Mouse (Mus musculus): ENCODE data around the gene Foxj3. TPM values are rescaled to one million over a fixed set of nuclear protein-coding genes. Genes with fewer than 3 reads are reported as not detected.

Foxj3 gene
- total and polyA plus RNA-seq, 2 experiments from 2014 or later = 25.2 to 52.7 TPM

DNA sequence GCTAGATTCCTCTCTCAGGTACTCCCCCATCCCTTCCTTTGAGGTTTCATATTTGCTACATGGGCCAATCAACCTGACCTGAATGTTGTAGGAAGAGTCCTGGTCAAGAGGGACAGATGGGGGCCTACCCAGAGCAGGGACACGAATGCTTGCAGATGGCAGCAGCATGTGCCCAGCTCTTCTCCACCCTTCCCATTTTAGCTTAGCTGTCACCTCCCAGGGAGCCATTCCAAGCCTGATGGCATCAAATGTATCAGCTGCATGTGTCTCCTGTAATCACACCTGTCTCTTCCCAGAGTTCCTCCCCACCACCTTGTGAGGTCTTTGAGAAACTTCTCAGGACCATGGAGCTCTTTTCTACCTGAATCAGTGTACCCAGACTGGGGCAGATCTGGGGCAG lies 120.2 kb downstream of the Foxj3 start:
- WGBS = 70% methylated on average over 1 of the region's 1 CpGs
- Histone ChIP-seq H3K27me3 (ENCODE audit: insufficient read depth, low read length) (no peaks in the 10 kb centered on the region), H3K36me3 (ENCODE audit: insufficient read depth) (no peaks in the 10 kb centered on the region), H3K4me3 (ENCODE audit: low read depth, low read length) (no peak overlapping the region), H3K27ac (ENCODE audit: low read depth, low read length) (no peak overlapping the region), H3K9ac (no peak overlapping the region), H3K4me2 (ENCODE audit: low read depth) (no peak overlapping the region), H3K9me3 (ENCODE audit: low read length) (0 out of 2 replicates have a peak, but pooled peaks cover 7% of the 10 kb centered on the region), H3K4me1 (ENCODE audit: insufficient read depth) (no peaks in the 10 kb centered on the region)
- ATAC-seq (no peak), DNase-seq (no peak)
- TF ChIP-seq CTCF (IDR thresholded peaks at IDR 0.05; ENCODE audit: low read depth) = no peak

DNA sequence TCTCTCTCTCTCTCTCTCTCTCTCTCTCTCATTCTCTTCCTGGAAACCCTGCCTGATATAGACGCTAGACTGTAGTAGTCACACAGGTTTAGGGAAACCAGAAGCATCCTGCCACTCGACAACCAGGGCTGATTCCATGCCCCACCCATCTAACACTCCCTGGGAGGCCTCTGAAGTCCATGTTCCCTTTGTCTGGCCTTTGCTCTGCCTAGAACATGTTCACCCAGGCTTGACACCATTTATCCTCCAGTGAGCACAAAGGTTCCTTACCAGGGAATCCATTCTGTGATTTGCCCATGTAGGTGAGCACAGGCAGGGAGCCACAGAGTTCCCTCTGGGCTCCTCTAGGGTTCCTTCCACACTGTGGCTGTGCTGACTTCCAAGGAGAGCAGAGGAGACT lies 121.4 kb downstream of the Foxj3 start:
- Histone ChIP-seq H3K27ac (ENCODE audit: low read depth, low read length) (no peak overlapping the region), H3K4me1 (ENCODE audit: insufficient read depth) (no peaks in the 10 kb centered on the region), H3K4me2 (ENCODE audit: low read depth) (no peak overlapping the region), H3K27me3 (ENCODE audit: insufficient read depth, low read length) (no peaks in the 10 kb centered on the region), H3K9ac (no peak overlapping the region), H3K4me3 (ENCODE audit: low read depth, low read length) (no peak overlapping the region), H3K36me3 (ENCODE audit: insufficient read depth) (no peaks in the 10 kb centered on the region), H3K9me3 (ENCODE audit: low read length) (0 out of 2 replicates have a peak, but pooled peaks cover under 1% of the 10 kb centered on the region)
- no peak for TF ChIP-seq CTCF (IDR thresholded peaks at IDR 0.05; ENCODE audit: low read depth)
- DNase-seq (no peak), ATAC-seq (no peak)
- 52% methylated on average over 2 of the region's 2 CpGs for WGBS

DNA sequence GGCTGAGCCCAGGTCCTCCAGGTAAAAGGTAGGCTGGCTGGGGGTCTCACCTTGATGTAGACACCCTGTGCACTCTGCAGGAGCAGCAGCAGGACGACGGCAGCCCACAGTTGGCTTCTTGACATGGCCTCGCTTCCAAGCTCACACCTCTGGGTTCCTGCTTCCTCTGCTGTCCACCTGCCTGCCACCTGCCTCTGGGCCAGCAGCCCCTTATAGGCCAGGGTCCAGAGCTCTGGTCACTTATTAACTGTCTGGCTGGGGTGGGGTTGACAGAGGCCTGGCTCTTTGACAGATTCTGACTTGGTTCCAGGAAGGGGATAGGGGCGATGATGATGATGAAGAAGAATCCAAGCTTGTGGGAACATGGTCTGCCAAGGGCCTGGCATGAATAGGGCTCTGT lies 121.9 kb downstream of the Foxj3 start, which contains the start of gene Guca2b:
TSS of gene Guca2b (minus strand) at position 224 of the 400 bp plus-strand sequence.
- no peak within 1 kb of the TSS for H3K4me2 ChIP-seq (ENCODE audit: low read depth)
- no peak for DNase-seq
- no peaks in the 10 kb centered on the region for H3K27me3 ChIP-seq (ENCODE audit: insufficient read depth, low read length)
- no peaks in the 10 kb centered on the region for H3K36me3 ChIP-seq (ENCODE audit: insufficient read depth)
- H3K27ac ChIP-seq (ENCODE audit: low read depth, low read length) = no peak within 1 kb of the TSS
- no peak within 1 kb of the TSS for H3K9ac ChIP-seq
- no peak within 1 kb of the TSS for H3K4me3 ChIP-seq (ENCODE audit: low read depth, low read length)
- 83% methylated on average over 4 of the region's 4 CpGs for WGBS
- ATAC-seq = no peak
- TF ChIP-seq CTCF (IDR thresholded peaks at IDR 0.05; ENCODE audit: low read depth) = no peak
- no peaks in the 10 kb centered on the region for H3K4me1 ChIP-seq (ENCODE audit: insufficient read depth)
- H3K9me3 ChIP-seq (ENCODE audit: low read length) = no peaks in the 10 kb centered on the region

DNA sequence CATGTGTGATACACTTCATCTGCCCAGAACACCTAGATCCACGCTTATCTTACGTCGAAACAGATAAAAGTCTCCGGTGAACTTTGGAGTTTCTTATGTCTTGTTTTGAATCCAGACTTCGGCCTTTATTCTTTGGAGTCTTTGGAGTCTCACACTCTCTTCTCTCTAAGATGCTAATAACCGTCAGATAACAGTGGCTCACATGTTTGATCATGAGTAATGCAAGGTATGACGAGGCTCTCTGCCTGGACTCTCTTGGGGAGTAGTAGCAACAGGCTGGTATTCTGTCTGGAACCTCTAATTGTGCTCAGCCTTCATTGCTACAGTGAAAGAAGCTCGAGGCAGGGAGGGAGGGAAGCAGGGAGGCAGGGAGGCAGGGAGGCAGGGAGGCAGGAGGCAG lies 123.2 kb downstream of the Foxj3 start:
- 79% methylated on average over 8 of the region's 8 CpGs for WGBS
- H3K4me1 ChIP-seq (ENCODE audit: insufficient read depth) = no peaks in the 10 kb centered on the region
- H3K9ac ChIP-seq = no peak overlapping the region
- ATAC-seq = no peak
- no peaks in the 10 kb centered on the region for H3K27me3 ChIP-seq (ENCODE audit: insufficient read depth, low read length)
- H3K9me3 ChIP-seq (ENCODE audit: low read length) = no peaks in the 10 kb centered on the region
- no peak for TF ChIP-seq CTCF (IDR thresholded peaks at IDR 0.05; ENCODE audit: low read depth)
- no peak overlapping the region for H3K4me3 ChIP-seq (ENCODE audit: low read depth, low read length)
- no peak overlapping the region for H3K4me2 ChIP-seq (ENCODE audit: low read depth)
- DNase-seq = no peak
- no peaks in the 10 kb centered on the region for H3K36me3 ChIP-seq (ENCODE audit: insufficient read depth)
- H3K27ac ChIP-seq (ENCODE audit: low read depth, low read length) = no peak overlapping the region

DNA sequence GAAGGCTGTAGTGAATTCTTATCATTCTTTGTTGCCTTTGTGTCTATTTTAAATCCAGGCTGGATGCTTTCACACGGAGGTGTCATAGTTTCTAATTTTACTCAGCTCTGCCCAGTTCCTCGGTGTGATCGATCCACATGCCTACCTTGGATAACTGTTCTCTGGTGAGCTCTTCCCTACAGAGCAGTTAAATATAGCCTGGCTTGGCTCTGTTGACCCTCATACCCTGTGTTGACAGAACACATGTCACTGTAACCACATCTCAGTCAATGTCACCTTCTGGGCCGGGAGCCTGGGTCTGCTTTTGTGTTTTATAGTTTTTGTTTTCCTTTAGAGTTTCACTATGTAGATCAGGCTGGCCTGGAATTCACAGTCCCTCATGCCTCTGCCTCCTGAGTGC lies 125.3 kb downstream of the Foxj3 start:
- no peaks in the 10 kb centered on the region for H3K4me1 ChIP-seq (ENCODE audit: insufficient read depth)
- no peak overlapping the region for H3K27ac ChIP-seq (ENCODE audit: low read depth, low read length)
- no peak for TF ChIP-seq CTCF (IDR thresholded peaks at IDR 0.05; ENCODE audit: low read depth)
- 57% methylated on average over 4 of the region's 4 CpGs for WGBS
- H3K27me3 ChIP-seq (ENCODE audit: insufficient read depth, low read length) = no peaks in the 10 kb centered on the region
- H3K9ac ChIP-seq = no peak overlapping the region
- H3K9me3 ChIP-seq (ENCODE audit: low read length) = no peaks in the 10 kb centered on the region
- DNase-seq (no peak), ATAC-seq (no peak)
- no peak overlapping the region for H3K4me3 ChIP-seq (ENCODE audit: low read depth, low read length)
- H3K36me3 ChIP-seq (ENCODE audit: insufficient read depth) = no peaks in the 10 kb centered on the region
- no peak overlapping the region for H3K4me2 ChIP-seq (ENCODE audit: low read depth)

DNA sequence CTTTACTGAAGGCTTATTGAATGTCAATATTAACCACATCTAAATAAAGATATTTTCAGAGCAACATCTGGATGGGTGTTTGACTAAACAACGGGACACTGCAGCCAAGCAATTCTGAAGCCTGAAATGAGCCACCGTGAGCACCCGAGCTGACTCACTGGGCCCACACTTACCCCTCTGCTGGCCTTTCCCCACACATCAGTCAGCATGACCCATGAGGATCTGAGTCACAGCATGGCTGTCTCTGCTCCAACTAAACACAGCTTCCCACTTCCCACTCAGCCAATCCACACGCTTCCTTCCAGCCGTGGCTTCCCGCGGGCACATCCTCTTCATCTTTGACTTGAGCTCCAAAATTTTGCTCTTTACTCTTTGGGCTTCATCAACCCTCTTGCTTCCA lies 126.2 kb downstream of the Foxj3 start:
- ATAC-seq (no peak), DNase-seq (no peak)
- no peaks in the 10 kb centered on the region for H3K36me3 ChIP-seq (ENCODE audit: insufficient read depth)
- no peaks in the 10 kb centered on the region for H3K4me1 ChIP-seq (ENCODE audit: insufficient read depth)
- TF ChIP-seq CTCF (IDR thresholded peaks at IDR 0.05; ENCODE audit: low read depth) = no peak
- H3K9ac ChIP-seq = no peak overlapping the region
- no peak overlapping the region for H3K27ac ChIP-seq (ENCODE audit: low read depth, low read length)
- WGBS = 91% methylated on average over 7 of the region's 7 CpGs
- no peaks in the 10 kb centered on the region for H3K27me3 ChIP-seq (ENCODE audit: insufficient read depth, low read length)
- H3K4me3 ChIP-seq (ENCODE audit: low read depth, low read length) = no peak overlapping the region
- no peak overlapping the region for H3K4me2 ChIP-seq (ENCODE audit: low read depth)
- no peaks in the 10 kb centered on the region for H3K9me3 ChIP-seq (ENCODE audit: low read length)

DNA sequence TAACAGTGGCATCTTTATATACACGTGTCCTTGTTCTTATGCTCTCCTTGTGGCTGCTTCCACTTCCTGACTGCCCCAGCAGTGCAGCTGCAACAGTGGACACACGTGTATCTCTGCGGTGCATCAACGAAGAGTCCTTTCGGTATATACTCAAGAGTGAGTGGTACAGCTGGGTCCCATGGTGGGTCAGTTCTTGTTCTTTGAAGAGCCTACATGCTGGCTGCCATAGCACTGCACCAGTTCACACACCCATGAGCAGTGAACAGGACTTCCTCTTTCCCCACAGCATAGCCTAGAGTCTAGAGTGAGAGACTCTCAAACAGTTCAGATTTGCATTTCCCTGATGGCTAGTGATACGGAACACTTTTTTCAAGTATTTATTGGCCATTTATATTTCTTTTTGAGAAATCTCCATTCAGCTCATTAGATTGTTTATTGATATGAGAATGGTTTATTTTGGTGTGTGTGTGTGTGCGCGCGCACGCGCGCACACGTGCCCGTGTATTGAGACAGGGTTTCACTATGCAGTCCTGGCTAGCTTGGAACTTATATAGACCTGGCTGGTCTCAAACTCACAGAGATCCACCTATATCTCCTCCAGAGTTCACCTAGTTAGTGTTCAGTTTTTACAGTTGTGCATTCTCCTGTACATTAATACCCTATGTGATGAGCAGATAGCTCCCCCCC lies 126.7 kb downstream of the Foxj3 start:
- ATAC-seq = no peak
- H3K27ac ChIP-seq (ENCODE audit: low read depth, low read length) = no peak overlapping the region
- no peak overlapping the region for H3K4me3 ChIP-seq (ENCODE audit: low read depth, low read length)
- no peaks in the 10 kb centered on the region for H3K36me3 ChIP-seq (ENCODE audit: insufficient read depth)
- 92% methylated on average over 14 of the region's 14 CpGs for WGBS
- no peaks in the 10 kb centered on the region for H3K4me1 ChIP-seq (ENCODE audit: insufficient read depth)
- DNase-seq = no peak
- no peaks in the 10 kb centered on the region for H3K9me3 ChIP-seq (ENCODE audit: low read length)
- no peaks in the 10 kb centered on the region for H3K27me3 ChIP-seq (ENCODE audit: insufficient read depth, low read length)
- TF ChIP-seq CTCF (IDR thresholded peaks at IDR 0.05; ENCODE audit: low read depth) = no peak
- no peak overlapping the region for H3K9ac ChIP-seq
- no peak overlapping the region for H3K4me2 ChIP-seq (ENCODE audit: low read depth)

Measured in forebrain, postnatal 0 days (tissue).